Mouse (Mus musculus) testis, postnatal 14 days (tissue): ENCODE measurements around the gene 1700049E17Rik2.
"Not testable (repeated sequence)": the region's sequence is repeated elsewhere in the genome, so short reads cannot be mapped to it uniquely, and the experiment has no call there.

ENCODE experiments used
- DNase-seq: peaks from one replicate; pipeline ENCODE4 v3.0.0; 2021; ENCODE audit warnings: low spot score

Gene 1700049E17Rik2

GRCm38 (mm10) chr14:41572911-41573310 is at the start of gene 1700049E17Rik2:
Gene 1700049E17Rik2, plus strand, starts transcription at chr14:41573211.
- not testable (repeated sequence) for DNase-seq

GRCm38 (mm10) chr14:41524695-41525094 is 48.3 kb upstream of the 1700049E17Rik2 start:
- not testable (repeated sequence) for DNase-seq

GRCm38 (mm10) chr14:41555483-41555882 is 17.5 kb upstream of the 1700049E17Rik2 start, which contains the start of gene Gm7970:
Gene Gm7970, minus strand, starts transcription at chr14:41555583.
- DNase-seq = not testable (repeated sequence)

GRCm38 (mm10) chr14:41586346-41586745 is 13.3 kb downstream of the 1700049E17Rik2 start:
- DNase-seq = not testable (repeated sequence)

GRCm38 (mm10) chr14:41600935-41601334 is 27.9 kb downstream of the 1700049E17Rik2 start:
- DNase-seq = not testable (repeated sequence)

GRCm38 (mm10) chr14:41610690-41611089 is 37.7 kb downstream of the 1700049E17Rik2 start:
- peak; percentile 7 for DNase-seq

GRCm38 (mm10) chr14:41622535-41622934 is 49.5 kb downstream of the 1700049E17Rik2 start:
- DNase-seq = peak; percentile 3

GRCm38 (mm10) chr14:41624512-41624911 is 51.5 kb downstream of the 1700049E17Rik2 start, which contains the start of gene Gm3072:
Gene Gm3072, minus strand, starts transcription at chr14:41624612.
- not testable (repeated sequence) for DNase-seq

GRCm38 (mm10) chr14:41630144-41630543 is 57.1 kb downstream of the 1700049E17Rik2 start:
- DNase-seq = not testable (repeated sequence)
